Mouse (Mus musculus): ENCODE data around the gene Cnpy3. TPM values are rescaled to one million over a fixed set of nuclear protein-coding genes. Genes with fewer than 3 reads are reported as not detected.
"Not testable (repeated sequence)": the region's sequence is repeated elsewhere in the genome, so short reads cannot be mapped to it uniquely, and the experiment has no call there.

The Cnpy3 gene
- polyA plus RNA-seq, 1 experiment from 2014 or later, result 78.2 TPM

GRCm38 (mm10) chr17:46776087-46776486 lies 24.1 kb upstream of the Cnpy3 start:
- Histone ChIP-seq H3K9ac (no peak overlapping the region), H3K27me3 (no peaks in the 10 kb centered on the region), H3K4me3 (replicated peaks) (no peak overlapping the region), H3K9me3 (replicated peaks) (no peaks in the 10 kb centered on the region), H3K4me1 (peaks cover 13% of the 10 kb centered on the region), H3K4me2 (replicated peaks) (no peak overlapping the region), H3K36me3 (peaks cover 66% of the 10 kb centered on the region), H3K27ac (replicated peaks) (no peak overlapping the region)
- ATAC-seq (ENCODE audit: insufficient number of reproducible peaks, low FRiP score, low TSS enrichment, low read depth), result no peak
- 83% methylated on average over 3 of the region's 3 CpGs for WGBS

- no peak for ATAC-seq (ENCODE audit: insufficient number of reproducible peaks, low FRiP score, low TSS enrichment, low read depth)
- 87% methylated on average over 9 of the region's 9 CpGs for WGBS
Observed at GRCm38 (mm10) chr17:46775070-46775469, 23.1 kb upstream of the Cnpy3 start.

DNA sequence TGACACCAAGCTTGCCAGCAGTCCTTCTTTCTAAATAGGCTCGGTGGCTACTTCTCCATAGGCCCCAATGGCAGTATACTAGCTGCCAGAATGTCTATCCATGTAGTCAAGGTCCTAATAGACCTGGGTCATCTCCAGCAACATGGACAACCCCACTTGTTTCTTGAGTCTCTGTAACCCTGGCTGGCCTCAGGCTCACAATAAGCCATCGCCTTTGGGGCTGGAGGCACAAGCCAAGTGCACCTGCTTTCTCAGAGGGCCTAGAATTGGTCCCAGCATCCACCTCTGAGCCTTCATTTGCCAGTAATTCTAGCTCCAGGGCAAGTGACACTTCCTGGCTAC lies 22.1 kb upstream of the Cnpy3 start:
- ATAC-seq (ENCODE audit: insufficient number of reproducible peaks, low FRiP score, low TSS enrichment, low read depth), result no peak
- peaks cover 12% of the 10 kb centered on the region for H3K4me1 ChIP-seq
- peaks cover 50% of the 10 kb centered on the region for H3K36me3 ChIP-seq
- peak overlapping the region; percentile 22; the same call in 1 of the 2 replicates for H3K27ac ChIP-seq (replicated peaks)
- no peaks in the 10 kb centered on the region for H3K27me3 ChIP-seq
- H3K9me3 ChIP-seq (replicated peaks), result no peaks in the 10 kb centered on the region
- no peak overlapping the region for H3K9ac ChIP-seq
- H3K4me2 ChIP-seq (replicated peaks), result peak overlapping the region; percentile 80
- H3K4me3 ChIP-seq (replicated peaks), result peak overlapping the region; percentile 98
- 40% methylated on average over 2 of the region's 2 CpGs for WGBS

More at GRCm38 (mm10) chr17:46775070-46775469, 23.1 kb upstream of the Cnpy3 start:
- Histone ChIP-seq H3K4me1 (peaks cover 12% of the 10 kb centered on the region), H3K27ac (replicated peaks) (no peak overlapping the region), H3K9me3 (replicated peaks) (no peaks in the 10 kb centered on the region), H3K9ac (no peak overlapping the region), H3K27me3 (no peaks in the 10 kb centered on the region), H3K36me3 (peaks cover 59% of the 10 kb centered on the region), H3K4me2 (replicated peaks) (no peak overlapping the region), H3K4me3 (replicated peaks) (no peak overlapping the region)

GRCm38 (mm10) chr17:46773278-46774130 lies 21.5 kb upstream of the Cnpy3 start:
- Histone ChIP-seq H3K27me3 (no peaks in the 10 kb centered on the region), H3K4me3 (replicated peaks) (peak overlapping the region; percentile 98), H3K27ac (replicated peaks) (peak overlapping the region; percentile 91), H3K36me3 (peaks cover 44% of the 10 kb centered on the region), H3K4me2 (replicated peaks) (peak overlapping the region; percentile 80), H3K4me1 (peaks cover 12% of the 10 kb centered on the region), H3K9me3 (replicated peaks) (no peaks in the 10 kb centered on the region), H3K9ac (peak overlapping the region; percentile 93)
- WGBS, result 7% methylated on average over 20 of the region's 20 CpGs
- ATAC-seq (ENCODE audit: insufficient number of reproducible peaks, low FRiP score, low TSS enrichment, low read depth), result peak; percentile 6; the same call in 1 of the 2 replicates

GRCm38 (mm10) chr17:46772404-46773277 lies 20.6 kb upstream of the Cnpy3 start, which contains the start of gene 2310039H08Rik:
TSS of gene 2310039H08Rik (plus strand) at chr17:46772635.
- peak within 1 kb of the TSS; percentile 98 for H3K4me3 ChIP-seq (replicated peaks)
- H3K9me3 ChIP-seq (replicated peaks), result no peaks in the 10 kb centered on the region
- peak within 1 kb of the TSS; percentile 93 for H3K9ac ChIP-seq
- peak; percentile 89 for ATAC-seq (ENCODE audit: insufficient number of reproducible peaks, low FRiP score, low TSS enrichment, low read depth)
- no peaks in the 10 kb centered on the region for H3K27me3 ChIP-seq
- under 1% methylated on average over 50 of the region's 50 CpGs for WGBS
- peaks cover 35% of the 10 kb centered on the region for H3K36me3 ChIP-seq
- H3K27ac ChIP-seq (replicated peaks), result peak within 1 kb of the TSS; percentile 91
- peaks cover 12% of the 10 kb centered on the region for H3K4me1 ChIP-seq
- H3K4me2 ChIP-seq (replicated peaks), result peak within 1 kb of the TSS; percentile 80

- Histone ChIP-seq H3K9me3 (replicated peaks) (no peaks in the 10 kb centered on the region), H3K36me3 (peaks cover 29% of the 10 kb centered on the region), H3K4me3 (replicated peaks) (peak overlapping the region; percentile 98), H3K27ac (replicated peaks) (peak overlapping the region; percentile 91), H3K9ac (peak overlapping the region; percentile 33), H3K4me1 (peaks cover 12% of the 10 kb centered on the region), H3K4me2 (replicated peaks) (peak overlapping the region; percentile 80), H3K27me3 (no peaks in the 10 kb centered on the region)
- no peak for ATAC-seq (ENCODE audit: insufficient number of reproducible peaks, low FRiP score, low TSS enrichment, low read depth)
- 2% methylated on average over 5 of the region's 5 CpGs for WGBS
Observed at GRCm38 (mm10) chr17:46772038-46772403, 20.0 kb upstream of the Cnpy3 start.

- peaks cover 26% of the 10 kb centered on the region for H3K36me3 ChIP-seq
- peak overlapping the region; percentile 98 for H3K4me3 ChIP-seq (replicated peaks)
- peak overlapping the region; percentile 91 for H3K27ac ChIP-seq (replicated peaks)
- peak overlapping the region; percentile 80 for H3K4me2 ChIP-seq (replicated peaks)
- H3K4me1 ChIP-seq, result peaks cover 12% of the 10 kb centered on the region
- no peaks in the 10 kb centered on the region for H3K27me3 ChIP-seq
- WGBS, result 63% methylated on average over 17 of the region's 17 CpGs
- no peaks in the 10 kb centered on the region for H3K9me3 ChIP-seq (replicated peaks)
- H3K9ac ChIP-seq, result peak overlapping the region; percentile 33; the same call in 1 of the 2 replicates
- no peak for ATAC-seq (ENCODE audit: insufficient number of reproducible peaks, low FRiP score, low TSS enrichment, low read depth)
Observed at GRCm38 (mm10) chr17:46771616-46772015, 19.6 kb upstream of the Cnpy3 start.

- no peak overlapping the region for H3K27ac ChIP-seq (replicated peaks)
- no peaks in the 10 kb centered on the region for H3K9me3 ChIP-seq (replicated peaks)
- H3K36me3 ChIP-seq, result peaks cover 20% of the 10 kb centered on the region
- no peak overlapping the region for H3K4me2 ChIP-seq (replicated peaks)
- H3K27me3 ChIP-seq, result no peaks in the 10 kb centered on the region
- WGBS, result 78% methylated on average over 4 of the region's 4 CpGs
- ATAC-seq (ENCODE audit: insufficient number of reproducible peaks, low FRiP score, low TSS enrichment, low read depth), result no peak
- H3K4me1 ChIP-seq, result peaks cover 12% of the 10 kb centered on the region
- no peak overlapping the region for H3K4me3 ChIP-seq (replicated peaks)
- H3K9ac ChIP-seq, result no peak overlapping the region
Observed at GRCm38 (mm10) chr17:46771025-46771424, 19.0 kb upstream of the Cnpy3 start.

DNA sequence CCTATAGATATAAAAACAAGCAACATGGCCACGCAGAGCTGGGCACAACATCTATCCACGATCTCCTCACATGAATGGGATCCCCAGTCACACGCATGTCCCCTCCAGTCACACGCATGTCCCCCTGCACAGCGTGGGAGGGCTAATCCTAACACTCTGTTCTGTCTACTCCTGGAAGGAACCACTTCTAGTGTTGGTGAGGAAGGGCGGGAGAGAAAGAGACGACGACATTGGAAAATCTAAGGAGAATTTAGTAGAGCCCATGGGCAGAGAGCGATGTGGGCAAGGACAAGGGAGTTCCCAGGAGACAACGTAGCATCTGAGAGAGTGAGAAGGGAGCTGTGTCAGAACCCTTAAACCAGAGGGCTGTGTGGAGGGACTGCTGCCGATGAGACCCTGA lies 18.5 kb upstream of the Cnpy3 start:
- Histone ChIP-seq H3K27ac (replicated peaks) (no peak overlapping the region), H3K4me3 (replicated peaks) (no peak overlapping the region), H3K9ac (no peak overlapping the region), H3K36me3 (peaks cover 16% of the 10 kb centered on the region), H3K9me3 (replicated peaks) (no peaks in the 10 kb centered on the region), H3K27me3 (no peaks in the 10 kb centered on the region), H3K4me1 (peaks cover 12% of the 10 kb centered on the region), H3K4me2 (replicated peaks) (no peak overlapping the region)
- ATAC-seq (ENCODE audit: insufficient number of reproducible peaks, low FRiP score, low TSS enrichment, low read depth), result no peak
- 88% methylated on average over 11 of the region's 11 CpGs for WGBS

- H3K27ac ChIP-seq (replicated peaks), result no peak overlapping the region
- WGBS, result 45% methylated on average over 8 of the region's 8 CpGs
- no peak for ATAC-seq (ENCODE audit: insufficient number of reproducible peaks, low FRiP score, low TSS enrichment, low read depth)
- H3K4me3 ChIP-seq (replicated peaks), result no peak overlapping the region
- no peak overlapping the region for H3K9ac ChIP-seq
- H3K4me1 ChIP-seq, result peaks cover 4% of the 10 kb centered on the region
- H3K9me3 ChIP-seq (replicated peaks), result no peaks in the 10 kb centered on the region
- H3K27me3 ChIP-seq, result no peaks in the 10 kb centered on the region
- no peaks in the 10 kb centered on the region for H3K36me3 ChIP-seq
- H3K4me2 ChIP-seq (replicated peaks), result no peak overlapping the region
Observed at GRCm38 (mm10) chr17:46767868-46768267, 15.9 kb upstream of the Cnpy3 start.

DNA sequence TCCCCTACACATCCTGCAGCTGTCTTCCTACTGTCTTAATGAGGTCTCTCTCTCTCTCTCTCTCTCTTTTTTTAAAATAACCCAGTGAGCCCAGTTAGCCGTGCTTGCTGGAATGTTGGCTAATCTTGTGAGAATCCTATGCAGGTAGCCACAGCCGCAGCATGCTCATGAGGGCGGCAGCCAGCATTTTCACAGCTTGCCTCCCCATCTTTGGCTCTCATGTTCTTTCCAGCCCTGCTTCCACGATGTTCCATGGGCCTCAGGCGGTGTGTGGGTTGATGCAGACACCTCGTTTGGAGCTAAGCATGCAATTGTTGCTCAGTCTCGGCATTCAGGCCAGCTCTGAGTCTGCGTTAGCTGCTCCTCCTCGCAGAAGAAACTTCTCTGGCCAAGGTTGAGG lies 12.9 kb upstream of the Cnpy3 start:
- H3K27me3 ChIP-seq; H3K27ac ChIP-seq (replicated peaks); H3K9me3 ChIP-seq (replicated peaks); H3K4me2 ChIP-seq (replicated peaks); H3K36me3 ChIP-seq; H3K4me1 ChIP-seq; H3K4me3 ChIP-seq (replicated peaks); H3K9ac ChIP-seq; ATAC-seq (ENCODE audit: insufficient number of reproducible peaks, low FRiP score, low TSS enrichment, low read depth): not testable (repeated sequence)
- 58% methylated on average over 9 of the region's 9 CpGs for WGBS
